Mouse (Mus musculus): Measurements from ENCODE around the gene Mrgprb8.
"Not testable (repeated sequence)": the region's sequence is repeated elsewhere in the genome, so short reads cannot be mapped to it uniquely, and the experiment has no call there.

The Mrgprb8 gene

DNA sequence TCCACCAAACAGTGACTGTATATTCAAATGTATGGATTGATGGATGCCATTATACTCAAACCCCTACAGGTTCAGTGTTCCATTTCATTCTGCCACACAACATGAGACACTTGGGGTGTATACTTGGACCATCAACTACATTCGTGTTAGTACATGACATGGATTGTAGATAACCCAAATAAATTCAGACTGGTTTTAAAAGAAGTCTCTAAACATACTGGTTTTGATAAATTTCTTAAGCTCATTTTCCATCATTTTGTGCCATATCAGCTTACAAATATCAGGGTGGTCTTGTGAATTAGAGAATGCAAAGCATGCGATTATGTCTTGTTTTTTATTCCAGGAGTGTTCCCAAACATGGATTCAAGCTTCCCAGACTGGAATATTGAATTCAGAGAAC lies at the start of gene Mrgprb8:
Gene Mrgprb8 (plus strand): TSS at position 301 of the 400 bp plus-strand sequence.
- DNase-seq, result no peak

DNA sequence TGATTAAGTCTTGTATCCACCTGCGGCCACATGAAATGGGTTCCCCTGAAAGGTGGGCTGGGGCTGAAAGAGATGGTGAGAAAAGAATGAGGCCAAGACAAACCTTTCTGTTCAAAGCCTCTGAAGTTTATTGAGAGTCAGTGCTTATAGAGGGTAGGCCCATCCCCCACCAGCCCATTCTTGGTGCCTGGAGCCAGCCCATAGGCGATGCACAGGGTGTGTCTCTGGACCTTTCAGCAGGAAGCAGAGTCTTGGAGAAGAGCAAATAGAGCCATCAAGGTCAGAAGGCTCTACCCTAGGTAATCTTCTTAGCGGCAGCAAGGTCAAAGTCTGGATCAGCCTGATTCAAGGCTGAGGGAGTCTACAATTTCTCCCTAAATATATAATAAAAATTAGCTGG lies 47.6 kb downstream of the Mrgprb8 start:
- DNase-seq, result not testable (repeated sequence)

DNA sequence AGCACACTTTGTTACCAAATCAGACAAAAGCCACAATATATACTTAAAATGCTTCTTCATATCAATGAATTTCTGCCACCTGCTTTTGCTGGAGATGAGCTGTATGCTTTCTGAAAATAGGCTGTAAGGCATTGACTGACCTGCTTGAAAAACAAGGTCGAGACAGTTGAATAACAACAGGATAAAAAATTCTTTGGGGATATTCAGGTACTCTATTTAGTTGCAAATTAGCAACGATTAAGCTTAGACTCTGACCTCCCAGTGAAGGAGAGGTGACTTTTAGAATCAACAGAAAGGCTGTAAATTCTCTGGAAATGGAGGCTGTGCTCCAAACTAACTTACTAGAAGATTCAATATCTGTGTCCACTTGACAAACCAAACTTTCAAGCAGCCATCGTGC lies 48.3 kb downstream of the Mrgprb8 start:
- no peak for DNase-seq

Data from lung, postnatal 10 days (tissue).